Mouse (Mus musculus): Measurements from ENCODE around the gene Hdac9.

- TF ChIP-seq POLR2A (IDR thresholded peaks at IDR 0.05; ENCODE audit: borderline replicate concordance, extremely low read depth, insufficient read depth, insufficient read length, poor library complexity, severe bottlenecking) (no peak), CTCF (IDR thresholded peaks at IDR 0.05; ENCODE audit: borderline replicate concordance, extremely low read depth, insufficient read depth, insufficient read length) (no peak)
These were observed 75.7 kb downstream of the Hdac9 start for GRCm38 (mm10) chr12:34841196-34841595.

Measured in brain, embryonic 14.5 days (tissue).